Mouse (Mus musculus): ENCODE measurements around the gene Tspan10. TPM values are rescaled to one million over a fixed set of nuclear protein-coding genes. Genes with fewer than 3 reads are reported as not detected.

Gene Tspan10
- polyA plus RNA-seq, 1 experiment = 0.54 TPM

- no peak for DNase-seq (ENCODE audit: extremely low spot score in 1 of 2, low spot score in 1 of 2)
These were observed 12.5 kb downstream of the Tspan10 start for GRCm38 (mm10) chr11:120454965-120455364.

GRCm38 (mm10) chr11:120455413-120455812, 13.0 kb downstream of the Tspan10 start:
- DNase-seq (ENCODE audit: extremely low spot score in 1 of 2, low spot score in 1 of 2) = no peak

- no peak for DNase-seq (ENCODE audit: extremely low spot score in 1 of 2, low spot score in 1 of 2)
These were observed 14.9 kb downstream of the Tspan10 start for GRCm38 (mm10) chr11:120457370-120457769.

- DNase-seq (ENCODE audit: extremely low spot score in 1 of 2, low spot score in 1 of 2) = peak; percentile 47 to 75
These were observed 15.6 kb downstream of the Tspan10 start, which contains the start of the genes Oxld1 and Ccdc137 for GRCm38 (mm10) chr11:120457772-120458751. Gene Oxld1 (minus strand): TSS chr11:120458068. Gene Ccdc137 (plus strand): TSS chr11:120458115.

- no peak for DNase-seq (ENCODE audit: extremely low spot score in 1 of 2, low spot score in 1 of 2)
These were observed 16.6 kb downstream of the Tspan10 start for GRCm38 (mm10) chr11:120458847-120459597.

GRCm38 (mm10) chr11:120463536-120463935, 21.1 kb downstream of the Tspan10 start:
- DNase-seq (ENCODE audit: extremely low spot score in 1 of 2, low spot score in 1 of 2) = no peak

GRCm38 (mm10) chr11:120464365-120464764, 21.9 kb downstream of the Tspan10 start:
- no peak for DNase-seq (ENCODE audit: extremely low spot score in 1 of 2, low spot score in 1 of 2)

GRCm38 (mm10) chr11:120465521-120465920, 23.1 kb downstream of the Tspan10 start:
- DNase-seq (ENCODE audit: extremely low spot score in 1 of 2, low spot score in 1 of 2) = no peak

GRCm38 (mm10) chr11:120467051-120467735, 24.7 kb downstream of the Tspan10 start, which contains the start of gene Arl16:
Gene Arl16 (minus strand): TSS chr11:120467607.
- peak; percentile 94 to 96 for DNase-seq (ENCODE audit: extremely low spot score in 1 of 2, low spot score in 1 of 2)

- DNase-seq (ENCODE audit: extremely low spot score in 1 of 2, low spot score in 1 of 2) = no peak
These were observed 25.3 kb downstream of the Tspan10 start for GRCm38 (mm10) chr11:120467736-120468092.

- DNase-seq (ENCODE audit: extremely low spot score in 1 of 2, low spot score in 1 of 2) = no peak
These were observed 29.6 kb downstream of the Tspan10 start for GRCm38 (mm10) chr11:120472052-120472451.

- DNase-seq (ENCODE audit: extremely low spot score in 1 of 2, low spot score in 1 of 2) = no peak
These were observed 41.0 kb downstream of the Tspan10 start for GRCm38 (mm10) chr11:120483448-120483934.

GRCm38 (mm10) chr11:120484265-120484981, 42.0 kb downstream of the Tspan10 start, which contains the start of gene Mrpl12:
Gene Mrpl12 (plus strand): TSS chr11:120484613.
- DNase-seq (ENCODE audit: extremely low spot score in 1 of 2, low spot score in 1 of 2) = peak; percentile 77 to 92

- no peak for DNase-seq (ENCODE audit: extremely low spot score in 1 of 2, low spot score in 1 of 2)
These were observed 42.8 kb downstream of the Tspan10 start for GRCm38 (mm10) chr11:120485251-120485650.

GRCm38 (mm10) chr11:120488516-120488915, 46.1 kb downstream of the Tspan10 start:
- DNase-seq (ENCODE audit: extremely low spot score in 1 of 2, low spot score in 1 of 2) = no peak

- DNase-seq (ENCODE audit: extremely low spot score in 1 of 2, low spot score in 1 of 2) = peak in 1 of 2 experiments; percentile 86
These were observed 46.8 kb downstream of the Tspan10 start for GRCm38 (mm10) chr11:120489054-120489761.

GRCm38 (mm10) chr11:120490291-120491046, 48.0 kb downstream of the Tspan10 start:
- no peak for DNase-seq (ENCODE audit: extremely low spot score in 1 of 2, low spot score in 1 of 2)

- DNase-seq (ENCODE audit: extremely low spot score in 1 of 2, low spot score in 1 of 2) = peak; percentile 76 to 88
These were observed 49.0 kb downstream of the Tspan10 start, which contains the start of gene Slc25a10 for GRCm38 (mm10) chr11:120491317-120492023. Gene Slc25a10 (plus strand): TSS chr11:120491840.

All from frontal cortex, adult 2 months (tissue).